Mouse (Mus musculus) 416B (cell line): ENCODE data around the gene Mtg2.

Experiments used
- DNase-seq: peaks from one replicate; pipeline ENCODE4 v3.0.0; 2011; ENCODE audit warnings: low read depth

Gene Mtg2

GRCm38 (mm10) chr2:180104659-180105377 lies 34.4 kb downstream of the Mtg2 start:
- no peak for DNase-seq

- no peak for DNase-seq
Observed at GRCm38 (mm10) chr2:180105441-180106190, 35.2 kb downstream of the Mtg2 start.

- peak; percentile 64 for DNase-seq
Observed at GRCm38 (mm10) chr2:180107081-180107480, 36.7 kb downstream of the Mtg2 start.

GRCm38 (mm10) chr2:180108285-180108684 lies 37.9 kb downstream of the Mtg2 start:
- peak; percentile 70 for DNase-seq

- peak; percentile 52 for DNase-seq
Observed at GRCm38 (mm10) chr2:180113909-180114890, 43.8 kb downstream of the Mtg2 start.

DNA sequence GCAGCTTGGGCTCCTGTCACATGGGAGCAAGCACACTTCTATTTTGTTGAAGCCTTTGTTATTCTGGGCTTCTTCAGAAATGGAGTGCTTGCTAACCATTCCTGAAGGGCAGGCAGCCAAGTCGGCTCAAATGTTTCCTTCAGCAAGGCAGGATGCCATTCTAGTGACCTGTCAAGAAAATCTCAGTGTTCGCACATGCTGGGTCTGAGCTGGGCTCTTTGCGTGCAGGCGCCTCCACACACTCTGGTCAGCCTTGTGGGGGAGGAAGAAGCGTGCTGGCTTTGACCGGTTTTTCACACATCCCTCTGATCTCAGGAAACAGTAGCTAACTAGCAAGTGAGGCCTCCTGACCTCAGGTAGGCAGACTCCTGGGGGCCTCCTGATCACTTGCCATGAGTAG lies 44.9 kb downstream of the Mtg2 start:
- no peak for DNase-seq

- DNase-seq = no peak
Observed at GRCm38 (mm10) chr2:180116081-180116493, 45.7 kb downstream of the Mtg2 start.

- no peak for DNase-seq
Observed at GRCm38 (mm10) chr2:180116741-180117484, 46.5 kb downstream of the Mtg2 start.

DNA sequence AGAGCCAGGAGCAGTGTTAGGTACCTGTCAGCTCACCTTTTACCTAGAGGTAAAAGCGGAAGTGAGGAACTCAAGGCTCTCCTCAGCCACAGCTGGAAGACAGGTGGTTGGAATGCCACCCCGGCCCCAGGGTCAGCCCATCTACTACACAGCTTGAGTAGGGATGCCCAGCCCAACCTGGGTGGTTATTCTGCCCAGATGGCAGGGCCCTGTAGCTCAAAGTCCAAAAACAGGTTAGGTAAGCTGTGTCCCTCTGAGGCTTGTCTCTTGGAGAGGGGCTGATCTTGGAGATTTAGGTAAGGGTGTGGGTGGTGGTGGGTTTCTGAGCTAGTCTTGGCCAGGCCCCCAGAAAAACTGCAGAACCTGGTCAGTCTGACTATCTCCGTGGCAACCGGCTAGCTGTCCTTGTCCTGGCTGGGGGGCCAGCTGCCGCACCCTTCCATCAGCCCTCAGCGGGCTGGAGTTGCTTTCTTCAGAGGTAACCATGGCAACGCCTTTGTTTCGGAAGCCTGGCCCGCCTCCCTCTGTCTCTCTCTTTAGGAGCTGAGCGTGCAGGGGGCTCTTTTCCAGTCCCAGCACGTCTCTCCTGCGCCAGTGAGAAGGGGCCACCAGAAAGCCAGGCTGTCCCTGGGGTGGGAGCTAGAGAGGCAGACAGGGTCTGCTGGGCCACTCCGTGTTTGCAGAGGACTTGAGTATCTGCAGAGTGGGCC lies 47.3 kb downstream of the Mtg2 start:
- no peak for DNase-seq

DNA sequence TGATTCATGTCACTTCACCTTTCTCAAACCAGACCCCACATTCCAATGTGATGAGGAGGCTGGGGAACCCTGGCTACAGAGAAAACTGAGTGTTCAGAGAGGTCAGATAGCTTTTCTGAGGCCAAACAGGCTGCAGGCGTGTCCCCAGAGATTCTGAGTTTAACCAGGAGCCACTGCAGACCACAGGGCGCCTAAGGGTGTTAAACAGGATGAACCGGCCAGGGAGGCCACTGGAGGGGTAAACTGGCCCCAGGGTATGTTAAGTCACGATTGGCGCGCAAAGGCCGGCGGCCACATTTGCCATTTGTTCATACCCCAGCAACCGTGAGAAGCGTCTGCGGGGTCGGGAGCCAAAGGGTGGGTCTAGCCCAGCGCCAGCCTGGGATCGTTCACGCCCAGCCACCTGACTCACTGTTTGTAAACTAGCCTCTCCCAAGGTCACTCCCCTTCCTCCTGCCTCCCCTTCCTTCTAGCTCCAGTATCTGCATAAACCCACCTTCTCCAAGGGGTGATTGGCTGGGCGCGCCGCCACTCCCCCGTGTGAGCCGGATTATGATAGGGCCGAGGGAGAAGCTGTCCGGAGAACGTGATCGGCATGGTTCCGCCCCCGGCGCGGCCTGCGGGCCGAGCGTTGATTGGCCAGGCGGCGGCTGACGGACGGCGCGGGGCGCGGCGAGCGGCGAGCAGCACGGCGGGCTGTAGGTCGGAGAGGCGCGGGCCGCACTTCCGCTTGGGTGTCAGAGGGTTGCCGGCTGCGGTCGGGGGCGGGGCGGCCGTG lies 48.5 kb downstream of the Mtg2 start, which contains the start of gene Osbpl2:
Osbpl2 (plus strand) TSS at position 646 of the 778 bp plus-strand sequence.
- peak; percentile 100 for DNase-seq

DNA sequence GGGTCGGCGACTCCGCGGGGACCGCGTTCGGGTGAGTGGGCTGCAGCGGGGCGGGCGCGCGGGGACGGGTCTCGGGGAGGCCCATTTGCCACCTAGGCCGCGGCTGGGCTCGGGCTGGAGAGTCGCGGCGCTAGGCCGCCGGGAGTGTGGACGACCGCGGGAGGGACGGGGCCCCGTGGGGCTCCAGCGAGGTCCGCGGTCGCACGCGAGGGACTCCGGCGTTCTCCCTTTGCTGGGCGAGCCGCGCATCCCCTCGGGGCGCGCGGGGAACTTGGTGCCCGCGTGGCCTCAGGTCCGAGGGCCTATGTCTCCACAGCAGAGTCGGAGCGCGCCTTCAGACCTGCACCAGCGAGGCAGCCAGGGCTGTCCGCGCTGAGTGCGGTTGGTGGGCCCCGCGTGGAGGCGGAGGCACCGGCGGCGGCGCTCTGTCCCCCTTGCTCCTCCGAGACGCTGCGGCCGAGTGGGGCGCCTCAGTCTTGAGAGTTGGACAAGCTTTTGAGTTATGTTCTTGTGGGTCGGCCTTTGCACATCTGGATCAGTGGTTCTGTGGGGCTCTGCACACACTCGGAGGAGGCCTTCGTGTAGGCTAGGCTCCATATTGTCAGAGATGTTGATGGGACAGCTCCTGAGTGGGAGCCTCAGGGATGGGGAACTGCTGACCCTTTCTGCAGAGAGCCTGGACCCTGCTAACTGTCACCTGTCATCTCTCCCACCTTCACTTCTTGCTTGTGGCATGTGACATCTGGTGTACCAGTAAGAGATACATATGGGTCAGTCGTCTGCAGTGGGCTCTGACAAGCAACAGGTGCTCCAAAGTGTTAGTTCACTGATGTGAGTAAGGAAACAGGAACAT lies 49.3 kb downstream of the Mtg2 start:
- peak; percentile 56 for DNase-seq

- DNase-seq = peak; percentile 74
Observed at GRCm38 (mm10) chr2:180120292-180120761, 49.9 kb downstream of the Mtg2 start.

- DNase-seq = peak; percentile 68
Observed at GRCm38 (mm10) chr2:180124192-180124591, 53.8 kb downstream of the Mtg2 start.

- DNase-seq = peak; percentile 87
Observed at GRCm38 (mm10) chr2:180126195-180126594, 55.8 kb downstream of the Mtg2 start.

DNA sequence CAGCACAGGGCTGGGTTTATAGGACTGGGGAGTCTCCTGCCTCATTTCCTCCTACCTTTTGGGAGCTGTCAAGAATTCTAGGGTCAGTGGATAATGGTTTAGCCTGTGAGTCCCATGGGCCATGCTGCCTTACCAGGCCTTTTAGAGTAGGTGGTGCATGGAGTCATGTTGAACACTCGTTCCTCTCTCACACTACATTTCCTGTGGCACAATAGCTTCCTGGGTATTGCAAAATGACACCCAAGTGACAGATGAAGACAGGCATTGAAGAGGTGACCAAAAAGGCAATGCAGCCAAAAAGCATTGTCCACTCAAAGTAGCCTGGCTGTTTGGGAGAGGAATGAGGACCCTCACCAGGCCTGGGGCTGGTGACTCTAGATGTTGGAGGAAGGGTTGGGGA lies 57.3 kb downstream of the Mtg2 start:
- DNase-seq = peak; percentile 83

DNA sequence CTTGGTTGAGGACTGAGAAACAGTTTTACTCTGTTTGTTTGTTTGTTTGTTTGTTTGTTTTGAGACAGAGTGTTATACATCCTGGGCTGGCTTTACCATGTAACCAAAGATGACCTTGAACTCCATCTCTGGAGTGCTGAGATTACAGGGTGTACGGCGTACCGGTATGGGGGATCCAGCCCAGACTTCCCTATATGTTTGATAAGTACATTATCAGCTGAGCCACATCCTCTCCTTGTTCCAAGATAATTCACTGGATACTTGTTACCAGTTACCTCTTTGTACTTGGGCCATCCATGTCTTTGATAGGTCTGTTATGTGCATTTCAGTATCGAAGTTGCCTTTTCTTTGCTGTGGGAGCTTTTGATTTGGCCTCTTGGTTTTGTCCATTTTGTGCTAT lies 62.8 kb downstream of the Mtg2 start:
- DNase-seq = no peak

DNA sequence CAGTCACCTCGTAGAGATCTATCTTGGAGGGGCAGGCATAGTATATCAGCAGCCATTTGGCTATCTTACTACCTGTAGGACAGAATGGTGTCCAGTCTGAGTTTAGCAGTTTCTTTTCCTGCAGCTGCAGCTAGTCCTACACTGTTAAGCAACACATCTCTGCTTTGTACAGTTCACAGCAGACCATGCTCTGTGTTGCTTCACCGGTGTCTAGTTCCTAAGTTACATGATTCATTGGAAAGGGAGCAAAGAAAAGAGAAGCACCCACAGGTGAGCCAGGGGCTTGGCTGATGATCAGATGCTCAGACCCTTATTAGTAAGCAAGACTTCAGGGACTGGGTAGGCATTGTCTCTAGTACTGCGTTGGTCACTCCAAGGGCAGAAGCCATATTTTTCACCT lies 63.5 kb downstream of the Mtg2 start:
- peak; percentile 55 for DNase-seq

DNA sequence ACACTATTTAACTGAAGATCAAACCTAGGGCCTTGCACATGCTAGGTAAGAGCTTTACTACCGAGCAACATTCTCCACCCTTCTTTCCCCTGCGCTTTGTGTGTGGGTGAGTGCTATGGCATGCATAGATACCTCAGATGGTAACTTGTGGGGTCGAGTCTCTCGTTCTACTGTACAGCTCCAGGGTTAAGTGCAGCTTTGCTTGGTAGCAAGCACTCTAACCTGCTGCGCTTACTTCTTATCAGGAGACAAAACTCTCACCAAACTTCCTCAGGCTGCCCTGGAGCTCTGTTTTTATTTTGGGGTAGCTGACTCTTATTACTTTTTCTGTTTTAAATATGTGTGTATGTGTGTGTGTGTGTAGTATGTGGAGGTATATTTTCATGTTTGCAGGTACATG lies 65.0 kb downstream of the Mtg2 start:
- DNase-seq = no peak
